Mouse (Mus musculus): ENCODE data around the gene Ptprm. TPM values are rescaled to one million over a fixed set of nuclear protein-coding genes. Genes with fewer than 3 reads are reported as not detected.

The Ptprm gene
- polyA plus RNA-seq, 1 experiment from 2014 or later, result 5.4 TPM

- ATAC-seq, result no peak
- Histone ChIP-seq H3K9me3 (ENCODE audit: control insufficient read depth) (no peaks in the 10 kb centered on the region), H3K4me3 (ENCODE audit: low read depth, low read length) (no peak overlapping the region), H3K27ac (ENCODE audit: low read depth, low read length) (no peak overlapping the region), H3K27me3 (replicated peaks; ENCODE audit: control insufficient read depth, insufficient read depth, low read length) (no peaks in the 10 kb centered on the region), H3K9ac (ENCODE audit: low read depth, low read length) (no peak overlapping the region), H3K4me2 (replicated peaks; ENCODE audit: low read depth) (no peak overlapping the region), H3K36me3 (ENCODE audit: control insufficient read depth, insufficient read depth) (no peaks in the 10 kb centered on the region), H3K4me1 (replicated peaks; ENCODE audit: control insufficient read depth, insufficient read depth, low read length) (no peaks in the 10 kb centered on the region)
- 77% methylated on average over 6 of the region's 6 CpGs for WGBS
- no peak for TF ChIP-seq CTCF (IDR thresholded peaks at IDR 0.05; ENCODE audit: low read depth)
Measured at GRCm38 (mm10) chr17:67340362-67340761, 13.9 kb downstream of the Ptprm start.

GRCm38 (mm10) chr17:67339569-67339968, 14.7 kb downstream of the Ptprm start:
- TF ChIP-seq CTCF (IDR thresholded peaks at IDR 0.05; ENCODE audit: low read depth), result no peak
- no peaks in the 10 kb centered on the region for H3K4me1 ChIP-seq (replicated peaks; ENCODE audit: control insufficient read depth, insufficient read depth, low read length)
- no peaks in the 10 kb centered on the region for H3K36me3 ChIP-seq (ENCODE audit: control insufficient read depth, insufficient read depth)
- no peaks in the 10 kb centered on the region for H3K9me3 ChIP-seq (ENCODE audit: control insufficient read depth)
- WGBS, result 84% methylated on average over 5 of the region's 5 CpGs
- no peak overlapping the region for H3K4me2 ChIP-seq (replicated peaks; ENCODE audit: low read depth)
- no peaks in the 10 kb centered on the region for H3K27me3 ChIP-seq (replicated peaks; ENCODE audit: control insufficient read depth, insufficient read depth, low read length)
- no peak for ATAC-seq
- no peak overlapping the region for H3K9ac ChIP-seq (ENCODE audit: low read depth, low read length)
- H3K4me3 ChIP-seq (ENCODE audit: low read depth, low read length), result no peak overlapping the region
- H3K27ac ChIP-seq (ENCODE audit: low read depth, low read length), result no peak overlapping the region

GRCm38 (mm10) chr17:67334310-67334709, 19.9 kb downstream of the Ptprm start:
- H3K9me3 ChIP-seq (ENCODE audit: control insufficient read depth), result no peaks in the 10 kb centered on the region
- no peak overlapping the region for H3K4me3 ChIP-seq (ENCODE audit: low read depth, low read length)
- H3K27ac ChIP-seq (ENCODE audit: low read depth, low read length), result no peak overlapping the region
- 75% methylated on average over 3 of the region's 3 CpGs for WGBS
- TF ChIP-seq CTCF (IDR thresholded peaks at IDR 0.05; ENCODE audit: low read depth), result no peak
- ATAC-seq, result no peak
- H3K9ac ChIP-seq (ENCODE audit: low read depth, low read length), result no peak overlapping the region
- no peak overlapping the region for H3K4me2 ChIP-seq (replicated peaks; ENCODE audit: low read depth)
- H3K27me3 ChIP-seq (replicated peaks; ENCODE audit: control insufficient read depth, insufficient read depth, low read length), result no peaks in the 10 kb centered on the region
- H3K4me1 ChIP-seq (replicated peaks; ENCODE audit: control insufficient read depth, insufficient read depth, low read length), result no peaks in the 10 kb centered on the region
- H3K36me3 ChIP-seq (ENCODE audit: control insufficient read depth, insufficient read depth), result no peaks in the 10 kb centered on the region

DNA sequence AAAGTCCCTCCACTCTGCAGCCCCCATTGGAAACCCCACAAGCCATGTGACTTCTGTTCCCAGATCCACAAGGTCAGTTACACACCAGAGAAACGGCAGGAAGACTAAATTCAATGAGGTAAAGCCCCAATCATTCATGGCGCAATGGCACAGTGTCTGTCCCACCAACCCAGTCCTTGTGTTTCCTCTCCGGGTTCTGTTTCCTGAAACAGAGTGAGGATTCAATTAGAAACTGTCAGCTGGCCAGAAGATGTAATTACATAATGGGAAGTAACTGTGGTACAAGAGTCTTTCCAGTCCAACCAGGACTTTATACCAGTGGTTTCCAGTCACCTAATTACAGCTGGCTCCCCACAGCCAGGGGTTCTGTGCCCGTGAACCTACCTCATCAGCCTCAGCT, 24.8 kb downstream of the Ptprm start:
- Histone ChIP-seq H3K4me1 (replicated peaks; ENCODE audit: control insufficient read depth, insufficient read depth, low read length) (no peaks in the 10 kb centered on the region), H3K9me3 (ENCODE audit: control insufficient read depth) (no peaks in the 10 kb centered on the region), H3K36me3 (ENCODE audit: control insufficient read depth, insufficient read depth) (no peaks in the 10 kb centered on the region), H3K4me3 (ENCODE audit: low read depth, low read length) (no peak overlapping the region), H3K9ac (ENCODE audit: low read depth, low read length) (no peak overlapping the region), H3K27ac (ENCODE audit: low read depth, low read length) (no peak overlapping the region), H3K4me2 (replicated peaks; ENCODE audit: low read depth) (no peak overlapping the region), H3K27me3 (replicated peaks; ENCODE audit: control insufficient read depth, insufficient read depth, low read length) (no peaks in the 10 kb centered on the region)
- WGBS, result 71% methylated on average over 4 of the region's 4 CpGs
- ATAC-seq, result no peak
- no peak for TF ChIP-seq CTCF (IDR thresholded peaks at IDR 0.05; ENCODE audit: low read depth)

- H3K36me3 ChIP-seq (ENCODE audit: control insufficient read depth, insufficient read depth), result no peaks in the 10 kb centered on the region
- no peak overlapping the region for H3K4me3 ChIP-seq (ENCODE audit: low read depth, low read length)
- 32% methylated on average over 1 of the region's 1 CpGs for WGBS
- ATAC-seq, result no peak
- no peaks in the 10 kb centered on the region for H3K9me3 ChIP-seq (ENCODE audit: control insufficient read depth)
- no peak for TF ChIP-seq CTCF (IDR thresholded peaks at IDR 0.05; ENCODE audit: low read depth)
- H3K27ac ChIP-seq (ENCODE audit: low read depth, low read length), result no peak overlapping the region
- no peak overlapping the region for H3K4me2 ChIP-seq (replicated peaks; ENCODE audit: low read depth)
- H3K4me1 ChIP-seq (replicated peaks; ENCODE audit: control insufficient read depth, insufficient read depth, low read length), result no peaks in the 10 kb centered on the region
- no peaks in the 10 kb centered on the region for H3K27me3 ChIP-seq (replicated peaks; ENCODE audit: control insufficient read depth, insufficient read depth, low read length)
- no peak overlapping the region for H3K9ac ChIP-seq (ENCODE audit: low read depth, low read length)
Measured at GRCm38 (mm10) chr17:67324499-67324832, 29.8 kb downstream of the Ptprm start.

- Histone ChIP-seq H3K27ac (ENCODE audit: low read depth, low read length) (no peak overlapping the region), H3K27me3 (replicated peaks; ENCODE audit: control insufficient read depth, insufficient read depth, low read length) (no peaks in the 10 kb centered on the region), H3K9ac (ENCODE audit: low read depth, low read length) (no peak overlapping the region), H3K4me3 (ENCODE audit: low read depth, low read length) (no peak overlapping the region), H3K9me3 (ENCODE audit: control insufficient read depth) (no peaks in the 10 kb centered on the region), H3K4me2 (replicated peaks; ENCODE audit: low read depth) (no peak overlapping the region), H3K36me3 (ENCODE audit: control insufficient read depth, insufficient read depth) (no peaks in the 10 kb centered on the region), H3K4me1 (replicated peaks; ENCODE audit: control insufficient read depth, insufficient read depth, low read length) (no peaks in the 10 kb centered on the region)
- 39% methylated on average over 11 of the region's 11 CpGs for WGBS
- TF ChIP-seq CTCF (IDR thresholded peaks at IDR 0.05; ENCODE audit: low read depth), result no peak
- ATAC-seq, result no peak
Measured at GRCm38 (mm10) chr17:67323777-67324498, 30.3 kb downstream of the Ptprm start.
